Mouse (Mus musculus) urinary bladder, postnatal 4 days (tissue): ENCODE results near the gene Clec2g.
"Not testable (repeated sequence)": the region's sequence is repeated elsewhere in the genome, so short reads cannot be mapped to it uniquely, and the experiment has no call there.

Experiments used
- DNase-seq, 2 experiments: peaks; one replicate each; pipeline ENCODE4 v3.0.0; 2021 to 2022; ENCODE audit warnings: low spot score in 2 of 2

Clec2g gene

DNA sequence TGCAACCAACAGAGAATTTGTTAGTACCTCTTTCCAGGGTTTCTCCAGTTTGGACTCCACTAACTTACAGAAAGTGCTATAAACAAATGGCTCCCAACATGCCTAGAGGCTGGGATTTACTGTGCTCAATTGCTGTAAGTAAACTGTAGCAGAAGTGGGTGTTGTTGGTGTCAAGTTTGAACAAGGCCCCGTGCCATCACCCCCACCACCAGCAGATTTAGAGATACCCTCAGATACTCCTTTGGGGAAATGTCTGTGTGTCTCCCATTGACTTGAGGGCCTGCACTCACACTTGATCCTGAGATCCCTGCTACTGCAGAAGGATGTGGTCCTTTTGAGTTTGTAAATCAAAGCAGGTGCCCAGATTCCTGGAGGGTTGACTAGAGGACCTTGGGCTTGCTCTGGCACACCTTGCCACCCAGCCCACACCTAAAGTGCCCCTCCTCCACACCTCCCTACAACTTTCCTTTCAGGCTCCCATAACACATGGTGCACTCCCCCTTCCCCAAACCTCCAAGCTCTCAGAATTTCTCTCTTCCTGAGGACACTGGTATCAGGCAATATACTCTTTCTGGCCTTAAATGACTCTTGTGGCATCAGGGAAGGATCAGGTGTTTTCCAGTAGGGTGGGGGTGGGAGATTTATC is 37.3 kb downstream of the Clec2g start:
- DNase-seq = no peak

DNA sequence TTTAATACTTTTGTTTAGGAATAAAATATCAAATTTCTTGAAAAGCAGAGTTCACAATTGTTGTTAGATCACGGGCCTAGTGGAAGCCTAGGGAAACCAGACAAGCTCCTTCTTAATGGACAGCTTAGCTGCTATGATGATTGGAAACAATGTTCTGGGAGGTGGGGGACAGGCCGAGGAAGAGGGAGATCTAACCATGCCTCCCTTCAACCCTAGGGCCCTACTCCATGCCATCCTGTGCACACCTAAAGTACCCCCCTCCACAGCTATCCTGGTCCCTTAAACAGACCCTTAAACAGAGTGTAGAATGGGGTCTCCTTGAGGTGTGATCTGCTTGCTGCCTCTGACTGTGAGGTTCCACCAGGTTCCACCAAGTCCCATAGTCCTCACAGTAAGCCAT is 38.0 kb downstream of the Clec2g start:
- DNase-seq = no peak

DNA sequence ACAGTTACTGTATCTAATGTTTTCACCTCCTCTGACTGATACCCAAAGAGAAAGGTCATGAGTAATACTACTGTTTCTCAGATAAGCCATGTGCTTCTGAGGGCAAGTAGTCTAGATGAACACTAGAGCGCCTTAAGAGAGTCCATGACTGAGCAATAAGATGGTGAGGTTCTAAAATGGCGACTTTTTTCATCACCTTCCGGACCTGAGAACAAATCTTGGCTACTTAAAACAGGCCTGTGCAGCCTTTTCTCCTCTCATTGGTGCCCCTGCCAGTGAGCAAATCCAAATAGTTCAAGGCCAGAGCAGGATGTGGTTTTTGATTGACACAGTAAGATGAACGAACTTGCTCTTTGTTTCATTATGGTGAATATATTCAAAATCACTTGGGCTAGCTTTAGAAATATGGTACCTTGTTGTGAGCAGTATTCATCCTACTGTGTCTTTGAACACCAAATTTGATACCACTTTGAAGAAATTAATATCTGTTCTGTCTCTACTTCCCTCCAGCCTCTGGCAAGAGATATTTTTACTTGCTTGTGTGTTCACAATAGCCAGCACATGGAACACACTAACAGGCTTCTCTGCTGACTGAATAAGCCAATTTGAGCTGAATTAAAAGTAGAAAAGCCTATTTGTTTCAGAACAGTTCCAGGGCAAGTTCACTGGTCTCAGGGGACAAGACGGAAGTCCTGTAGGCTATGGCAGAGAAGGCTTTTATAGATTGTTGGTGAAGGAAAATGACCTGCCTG is 38.7 kb downstream of the Clec2g start:
- DNase-seq = no peak

DNA sequence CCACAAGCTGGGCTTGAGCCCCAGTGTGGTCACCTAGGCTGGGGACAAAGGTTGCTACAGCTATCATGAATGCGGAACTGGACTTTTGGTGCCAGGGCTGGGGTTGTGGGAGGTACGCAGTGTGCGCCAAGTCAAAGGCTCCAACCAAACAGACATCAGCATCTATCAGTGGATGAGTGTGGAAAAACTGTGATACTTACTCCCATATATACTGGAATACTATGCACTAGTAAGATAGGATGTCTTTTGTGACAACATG is 39.2 kb downstream of the Clec2g start:
- no peak for DNase-seq

DNA sequence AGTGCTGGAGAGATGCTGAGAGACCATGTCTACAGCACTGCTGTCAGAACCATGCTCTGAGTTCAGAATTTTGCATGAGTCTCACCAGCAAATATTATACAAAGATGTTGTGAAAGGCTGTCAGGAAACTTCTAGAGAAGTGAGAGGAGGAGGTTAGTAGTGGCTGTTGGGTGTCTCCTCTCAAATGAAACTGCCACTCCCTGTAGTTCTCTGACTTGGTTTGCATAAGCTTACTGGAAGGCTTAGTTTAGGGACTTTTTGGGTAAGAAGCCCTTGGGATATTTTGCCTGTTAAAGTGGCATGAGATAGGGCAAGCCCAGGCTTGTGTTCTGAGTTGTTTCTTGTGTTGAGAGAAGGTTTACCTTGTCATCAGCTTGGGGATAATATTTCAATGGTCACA is 40.7 kb downstream of the Clec2g start:
- not testable (repeated sequence) for DNase-seq

DNA sequence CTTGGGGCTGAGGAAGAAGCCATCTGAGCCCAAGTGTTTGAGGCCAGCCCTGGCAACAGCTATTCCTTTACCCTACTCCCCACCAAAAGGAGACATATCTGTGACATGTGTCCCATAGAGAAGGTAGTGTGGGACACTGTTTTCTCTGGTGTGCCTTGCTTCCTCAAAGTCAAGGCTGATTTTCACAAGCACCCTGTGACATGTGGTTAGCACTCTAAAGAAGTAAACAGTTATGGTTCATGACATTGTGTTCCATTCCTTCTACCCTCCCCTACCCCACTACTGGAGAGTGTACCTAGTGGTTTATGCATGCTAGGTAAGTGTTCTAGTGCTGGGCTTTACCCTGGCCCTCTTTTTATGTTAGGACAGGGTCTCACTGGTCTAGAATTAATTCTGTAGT is 42.0 kb downstream of the Clec2g start:
- DNase-seq = no peak

DNA sequence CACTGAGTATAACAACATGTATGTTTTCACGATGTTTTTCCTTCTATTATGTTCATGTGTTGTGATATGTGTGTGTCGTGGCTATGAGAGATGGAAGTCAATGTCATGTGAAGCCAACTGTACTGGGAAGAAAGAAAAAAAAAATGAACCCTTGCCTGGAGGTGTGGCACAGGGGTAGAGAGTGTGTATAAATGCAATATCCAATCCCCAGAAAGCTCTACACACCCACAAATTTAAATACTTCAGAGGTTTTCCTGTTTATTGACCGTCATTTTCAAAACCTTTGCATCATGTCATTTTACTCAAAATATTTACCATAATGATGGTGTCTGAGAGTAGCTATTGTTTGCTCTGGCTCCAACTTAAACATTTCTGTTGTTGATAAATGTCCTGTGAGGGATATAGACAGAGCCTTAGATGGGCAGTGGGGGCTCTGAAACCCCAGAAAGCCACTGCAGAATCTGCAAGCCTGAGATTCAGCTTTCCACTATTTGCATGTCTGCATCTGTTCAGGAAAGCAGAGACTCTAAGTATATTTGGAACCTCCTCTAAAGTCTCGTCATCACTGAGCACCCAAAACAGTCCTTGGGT is 47.9 kb downstream of the Clec2g start:
- DNase-seq = not testable (repeated sequence)

DNA sequence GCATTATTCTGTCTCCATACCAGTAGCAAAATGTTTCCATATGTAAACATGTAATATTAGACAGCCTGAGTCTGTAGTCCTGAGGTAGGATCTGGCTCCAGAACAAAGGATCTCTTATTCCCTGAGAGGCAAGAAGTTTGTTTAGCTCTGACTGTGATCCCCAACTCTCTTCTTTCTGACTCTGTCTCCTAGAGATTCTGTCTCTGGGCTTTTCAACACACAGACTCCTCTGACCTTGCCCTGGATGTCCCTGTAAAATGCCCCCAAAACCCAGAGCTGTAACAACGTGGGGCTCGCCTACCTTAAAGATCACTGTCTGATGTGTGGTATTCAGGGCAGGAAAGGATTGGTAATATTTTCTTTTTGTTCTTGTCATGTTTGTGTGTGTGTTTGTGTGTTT is 58.2 kb downstream of the Clec2g start:
- no peak for DNase-seq

DNA sequence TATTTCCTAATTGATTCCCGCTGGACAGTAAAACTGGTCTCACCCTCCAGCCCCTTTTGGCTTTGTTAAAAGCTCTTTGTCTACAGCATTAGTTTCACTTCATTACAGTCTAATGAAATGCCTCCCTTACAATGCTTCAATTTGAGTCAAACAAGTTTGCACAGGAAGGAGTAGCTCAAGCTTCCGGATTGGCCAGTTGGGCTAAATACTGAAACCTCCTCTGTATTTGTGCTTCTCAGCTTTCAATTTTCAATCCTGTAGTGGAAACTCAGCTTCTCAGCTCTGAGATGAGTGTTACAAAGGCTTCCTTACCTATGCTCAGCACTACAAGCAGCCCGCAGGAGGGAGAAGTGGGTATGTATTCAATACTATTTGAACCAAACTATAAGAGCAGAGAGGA is 58.6 kb downstream of the Clec2g start:
- no peak for DNase-seq

DNA sequence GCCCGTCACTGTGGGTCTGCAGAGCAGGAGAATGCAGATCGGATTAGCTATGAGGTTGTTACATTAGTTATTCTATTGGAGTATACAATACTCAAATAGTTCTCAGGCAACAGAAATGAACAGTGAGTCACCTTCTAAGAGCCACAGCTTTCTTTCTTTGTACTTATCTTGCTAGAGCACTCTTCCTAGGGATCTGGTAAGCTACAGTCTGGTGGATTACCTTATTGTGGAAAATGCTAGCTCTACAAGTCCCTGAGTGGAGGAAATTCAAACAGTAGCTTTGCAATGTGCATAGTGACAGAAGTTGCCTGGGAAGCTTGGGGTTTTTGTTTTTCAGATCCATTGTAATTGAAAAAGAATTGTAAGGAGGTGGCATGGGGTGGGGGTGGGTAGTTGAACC is 59.0 kb downstream of the Clec2g start:
- no peak for DNase-seq

DNA sequence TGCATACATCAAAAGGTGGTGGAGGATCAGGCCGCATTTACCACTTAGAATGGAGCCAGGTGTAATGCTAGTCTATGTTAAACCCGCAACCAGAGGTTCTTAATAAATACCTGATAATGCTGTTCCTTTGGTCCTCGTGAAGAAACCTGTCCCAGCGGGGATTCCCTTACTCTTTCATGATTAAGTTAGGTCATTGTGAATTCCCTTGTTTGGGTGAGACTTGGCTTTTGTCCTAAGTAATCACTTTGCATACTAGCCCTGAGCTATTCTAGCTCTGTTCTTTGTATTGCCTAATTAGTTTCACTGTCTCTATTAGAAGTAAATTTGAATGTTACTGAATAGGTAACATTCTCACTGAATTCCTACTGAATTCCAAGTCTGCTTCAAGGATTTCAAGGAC is 60.2 kb downstream of the Clec2g start:
- DNase-seq = no peak

DNA sequence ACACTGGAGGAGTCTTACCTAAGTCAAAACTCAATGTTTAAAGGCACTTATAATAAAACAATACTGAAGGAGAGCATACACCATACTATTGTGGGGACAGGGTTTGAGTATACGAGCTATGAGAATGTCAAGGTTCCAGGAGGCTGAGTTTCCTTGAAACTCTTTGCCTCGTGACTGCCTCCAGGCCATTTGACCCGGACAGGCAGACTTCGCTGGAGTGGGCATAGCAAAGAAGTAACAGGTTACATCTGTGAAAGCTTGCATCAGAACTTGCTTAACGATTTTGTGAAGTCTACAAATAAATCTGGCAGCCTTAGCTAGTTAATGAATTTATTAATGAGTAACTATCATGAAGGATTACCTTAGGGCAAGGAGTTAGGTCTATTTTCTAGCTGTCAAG is 60.6 kb downstream of the Clec2g start:
- no peak for DNase-seq

DNA sequence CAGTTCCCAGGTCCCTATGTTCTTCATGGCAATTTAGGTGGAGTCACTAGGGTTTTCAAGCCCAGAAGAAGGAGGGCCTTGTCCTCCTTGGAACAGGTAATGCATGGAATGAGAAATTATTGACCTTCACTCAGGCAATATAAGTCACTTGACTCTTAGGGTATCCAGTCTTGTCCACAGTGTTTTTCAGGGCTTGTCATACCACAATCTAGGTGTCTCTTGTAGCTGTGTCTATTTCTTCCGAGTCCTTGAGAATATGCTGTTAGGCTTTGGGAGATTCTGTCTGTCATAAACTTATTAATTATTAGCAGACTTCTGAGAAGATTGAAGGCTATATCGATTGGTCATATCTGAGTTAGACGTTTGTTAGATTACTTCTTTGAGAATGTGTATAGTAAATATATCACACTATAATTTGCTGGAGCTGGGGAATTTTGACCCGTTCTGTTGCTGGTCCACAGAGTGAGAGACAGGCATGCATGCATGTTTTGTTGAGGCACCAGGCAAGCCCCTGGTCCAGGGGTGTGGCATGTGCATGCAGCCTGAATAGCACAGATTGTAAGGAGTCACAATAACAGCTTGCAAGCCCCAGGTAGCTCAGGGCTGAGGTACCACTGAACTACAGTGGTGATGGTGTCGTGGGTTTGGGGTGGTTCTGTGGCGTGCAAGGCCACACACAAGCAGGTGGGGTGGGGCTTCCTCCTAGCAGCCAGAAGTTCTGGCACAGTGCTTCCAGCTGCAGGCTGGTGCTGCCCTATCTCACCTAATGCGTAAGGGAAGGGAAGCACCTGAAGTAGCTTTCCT is 61.3 kb downstream of the Clec2g start:
- DNase-seq = no peak

DNA sequence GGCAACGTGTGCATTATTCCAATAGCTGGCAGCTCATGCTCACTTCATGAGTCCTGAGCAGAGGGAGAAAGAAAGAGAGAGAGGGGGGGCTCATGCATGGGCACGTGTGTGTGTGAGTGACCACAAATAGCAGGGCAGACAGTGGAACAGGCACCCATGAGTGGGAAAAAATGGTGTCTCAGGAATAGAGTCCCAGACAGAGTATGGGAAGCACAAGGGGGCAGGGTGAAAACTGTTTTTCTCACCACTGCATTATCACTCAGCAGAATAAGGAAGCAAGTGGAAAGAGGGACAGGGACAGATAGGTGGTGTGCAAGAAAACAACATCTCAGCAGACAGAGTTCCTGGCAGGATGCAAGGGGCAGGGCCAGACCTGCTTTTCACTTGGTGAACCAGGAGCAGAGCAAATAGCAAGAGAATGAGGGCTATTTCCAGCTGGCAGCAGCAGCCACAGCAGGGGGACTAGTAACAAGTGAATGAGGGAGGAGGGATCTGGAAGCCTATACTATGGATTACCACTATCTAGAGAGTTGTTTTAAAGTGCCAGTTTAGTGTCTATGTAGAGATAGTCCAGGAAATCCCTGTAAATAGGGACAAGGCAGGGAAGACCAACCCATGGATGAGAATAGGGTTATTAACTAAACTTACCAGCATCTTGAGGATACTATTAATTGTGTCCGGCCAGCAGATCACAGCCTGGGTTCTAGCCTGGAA is 62.0 kb downstream of the Clec2g start:
- DNase-seq = no peak

DNA sequence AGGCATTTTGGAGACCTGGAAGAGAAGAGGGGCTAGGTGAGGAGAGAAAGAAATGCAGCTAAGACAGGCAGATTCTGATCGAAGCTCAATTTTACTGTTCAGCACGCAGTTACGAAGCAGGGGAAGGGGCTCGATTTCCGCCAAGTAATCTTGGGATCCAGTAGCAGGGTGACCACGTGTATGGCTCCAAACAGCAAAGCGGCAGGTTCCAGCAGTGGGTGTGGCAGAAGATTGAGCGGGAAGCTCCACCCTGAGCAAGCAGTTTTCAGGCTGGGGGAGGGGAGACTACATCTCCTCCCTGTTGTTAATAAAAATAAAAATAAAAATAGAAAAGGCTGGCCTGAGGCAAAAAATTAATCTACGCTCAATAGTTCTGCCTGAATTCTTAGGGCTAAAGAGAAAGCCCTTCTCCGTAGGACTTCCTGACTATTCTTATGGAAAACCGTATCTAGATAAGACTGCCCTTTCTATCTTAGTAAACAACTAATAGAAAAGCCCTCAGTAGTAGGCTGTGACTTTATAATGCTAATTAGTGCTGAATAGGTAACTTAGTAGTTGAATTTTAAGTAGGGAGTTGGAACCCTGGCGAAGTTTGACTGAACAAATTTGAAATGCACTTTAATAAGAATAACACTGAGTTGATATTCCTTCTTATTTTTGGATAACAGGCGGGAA is 62.7 kb downstream of the Clec2g start:
- no peak for DNase-seq

DNA sequence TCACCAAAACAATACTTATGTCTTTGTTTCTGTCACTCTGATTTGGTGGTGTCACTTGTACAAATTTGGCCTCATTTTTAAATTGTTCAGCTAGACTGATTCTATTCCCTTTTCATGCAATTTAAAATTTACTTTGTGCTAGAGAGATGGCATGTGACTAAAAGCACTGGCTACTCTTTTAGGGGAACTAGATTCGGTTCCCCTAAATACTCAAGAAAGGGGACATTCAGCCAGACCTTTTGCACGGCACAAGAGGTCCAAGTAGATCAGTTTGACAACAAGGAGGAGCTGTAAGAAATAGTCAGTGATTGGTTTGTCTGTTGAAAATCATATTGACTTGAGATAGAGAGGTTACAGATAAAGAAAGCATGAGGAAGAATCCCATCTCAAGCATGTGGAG is 67.2 kb downstream of the Clec2g start:
- no peak for DNase-seq

DNA sequence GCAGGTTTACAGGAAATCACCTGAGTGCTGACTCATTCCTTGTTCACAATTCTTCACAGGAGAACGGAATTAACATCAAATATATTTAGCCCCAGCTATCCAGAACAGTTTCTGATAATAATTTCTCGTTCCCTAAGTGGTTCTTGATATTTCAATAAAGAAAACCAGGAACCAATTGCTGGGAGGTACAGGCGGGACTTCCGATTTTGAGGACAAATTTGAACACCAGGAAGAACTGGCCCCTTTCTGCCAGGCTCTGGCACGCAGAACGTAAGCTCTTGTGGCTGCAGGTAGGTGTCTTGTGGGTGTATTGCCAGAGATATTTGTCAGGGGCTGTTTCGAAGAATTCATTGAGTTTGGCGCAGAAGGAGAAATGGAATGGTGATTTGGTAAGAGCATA is 74.4 kb downstream of the Clec2g start:
- no peak for DNase-seq

DNA sequence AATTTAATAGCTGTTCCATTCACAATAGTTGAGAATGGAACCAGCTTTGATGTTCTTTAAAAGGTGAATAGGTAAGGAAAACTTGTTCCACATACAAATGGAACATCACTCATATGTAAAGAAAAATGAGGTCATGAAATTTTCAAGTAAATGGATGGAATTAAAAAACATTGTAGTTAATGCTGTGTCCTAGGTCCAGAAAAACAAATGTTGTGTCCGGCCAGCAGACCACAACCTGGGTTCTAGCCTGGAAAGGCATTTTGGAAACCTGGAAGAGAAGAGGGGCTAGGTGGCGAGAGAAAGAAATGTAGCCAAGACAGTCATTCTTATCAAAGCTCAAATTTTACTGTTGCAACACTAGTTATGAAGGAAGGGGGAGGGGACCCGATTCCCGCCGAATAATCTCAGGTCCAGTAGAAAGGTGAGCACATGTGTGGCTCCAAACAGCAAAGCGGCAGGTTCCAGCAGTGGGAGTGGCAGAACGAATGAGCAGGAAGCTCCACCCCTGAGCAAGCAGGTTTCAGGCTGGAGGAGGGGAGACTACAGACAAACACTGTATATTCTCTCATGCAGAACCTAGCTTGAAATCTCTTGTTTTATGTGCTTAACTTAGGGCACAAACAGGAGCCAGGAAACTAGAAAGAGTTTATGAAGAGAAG is 75.8 kb downstream of the Clec2g start:
- not testable (repeated sequence) for DNase-seq

DNA sequence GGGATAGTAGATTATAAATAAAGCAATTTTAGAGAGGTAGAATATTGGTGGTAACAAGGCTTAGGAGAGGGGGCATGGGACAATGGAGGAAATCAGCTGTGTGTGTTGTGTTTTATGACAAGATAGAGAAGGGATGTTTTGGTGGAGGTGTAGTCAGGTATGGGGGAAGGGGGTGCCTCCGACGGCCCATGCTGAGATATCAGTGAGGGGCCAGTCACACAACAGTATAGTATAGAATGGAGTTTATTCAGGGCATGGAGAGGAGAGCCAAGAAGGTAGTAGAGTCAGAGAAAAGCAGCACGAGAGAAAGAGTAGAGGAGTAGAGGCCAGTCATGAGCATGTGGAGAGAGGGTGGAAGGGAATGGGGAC is 76.3 kb downstream of the Clec2g start:
- no peak for DNase-seq

DNA sequence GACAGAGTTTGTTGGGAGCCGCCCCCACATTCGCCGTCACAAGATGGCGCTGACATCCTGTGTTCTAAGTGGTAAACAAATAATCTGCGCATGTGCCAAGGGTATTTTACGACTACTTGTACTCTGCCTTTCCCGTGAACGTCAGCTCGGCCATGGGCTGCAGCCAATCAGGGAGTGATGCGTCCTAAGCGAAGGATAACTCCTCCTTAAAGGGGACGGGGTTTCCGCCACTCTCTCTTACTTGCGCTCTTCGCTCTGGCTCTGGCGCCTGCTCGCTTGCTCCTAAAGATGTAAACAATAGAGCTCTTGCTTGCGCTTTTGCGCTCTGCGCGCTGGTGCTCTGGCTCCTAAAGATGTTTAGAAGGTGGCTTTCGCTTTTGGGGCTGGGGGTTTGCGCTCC is 77.8 kb downstream of the Clec2g start:
- DNase-seq = not testable (repeated sequence)

DNA sequence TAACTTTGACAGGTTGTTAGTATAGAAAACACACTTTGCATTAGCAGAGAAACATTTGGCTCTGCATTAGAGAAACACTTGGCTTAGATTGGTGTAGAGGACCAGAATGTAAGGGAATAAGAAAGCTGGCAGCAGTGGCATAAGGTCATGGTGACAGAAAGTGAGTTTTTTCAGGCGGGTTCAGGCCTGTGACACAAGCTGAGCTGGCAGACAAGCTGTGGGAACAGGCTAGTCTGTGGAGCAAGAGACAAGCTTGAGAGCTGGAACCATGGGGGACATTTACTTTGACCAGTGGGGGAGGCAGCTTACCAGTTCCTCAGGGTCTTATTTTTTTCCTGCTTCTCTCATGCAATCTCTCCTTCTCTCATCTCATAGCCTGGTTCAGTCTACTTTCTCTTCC is 78.8 kb downstream of the Clec2g start:
- no peak for DNase-seq
